Mouse (Mus musculus): ENCODE data around the gene Zfp2.

Gene Zfp2

GRCm38 (mm10) chr11:50878641-50879040, 37.3 kb downstream of the Zfp2 start:
- in situ Hi-C loops (cut with MboI, MseI) = no loop called here

- in situ Hi-C loops (cut with MboI, MseI) = no loop called here
Observed at GRCm38 (mm10) chr11:50850989-50851601, 64.9 kb downstream of the Zfp2 start.

GRCm38 (mm10) chr11:50850177-50850735, 65.7 kb downstream of the Zfp2 start, which contains the start of gene Grm6:
Gene Grm6, plus strand, starts transcription at chr11:50850685.
- in situ Hi-C loops (cut with MboI, MseI) = no loop called here

GRCm38 (mm10) chr11:50849310-50849709, 66.7 kb downstream of the Zfp2 start:
- in situ Hi-C loops (cut with MboI, MseI) = no loop called here

All from regulatory T cell (primary cell).